Mouse (Mus musculus): ENCODE measurements around the gene Asxl1.
"Not testable (repeated sequence)": the region's sequence is repeated elsewhere in the genome, so short reads cannot be mapped to it uniquely, and the experiment has no call there.

Asxl1 gene

DNA sequence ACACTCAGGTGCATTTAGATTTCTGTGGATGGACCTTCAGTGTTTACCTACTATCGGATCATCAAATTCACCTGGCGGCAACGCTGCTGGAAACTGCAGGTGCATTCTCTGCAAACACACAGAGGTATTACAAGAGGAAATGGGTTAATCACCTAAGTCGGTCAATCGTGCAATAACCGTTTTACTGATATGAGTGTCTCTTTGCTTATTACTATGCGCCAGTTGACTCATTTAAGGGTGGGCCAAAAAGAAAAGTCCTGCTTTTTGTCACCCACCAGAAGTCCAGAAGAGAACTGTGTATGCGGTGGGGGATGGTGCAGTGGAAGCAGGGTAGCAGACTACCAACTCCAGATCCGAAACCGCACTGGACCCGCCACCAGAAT is 567 bp upstream of the Asxl1 start:
- DNase-seq (ENCODE audit: low spot score): peak; percentile 28

DNA sequence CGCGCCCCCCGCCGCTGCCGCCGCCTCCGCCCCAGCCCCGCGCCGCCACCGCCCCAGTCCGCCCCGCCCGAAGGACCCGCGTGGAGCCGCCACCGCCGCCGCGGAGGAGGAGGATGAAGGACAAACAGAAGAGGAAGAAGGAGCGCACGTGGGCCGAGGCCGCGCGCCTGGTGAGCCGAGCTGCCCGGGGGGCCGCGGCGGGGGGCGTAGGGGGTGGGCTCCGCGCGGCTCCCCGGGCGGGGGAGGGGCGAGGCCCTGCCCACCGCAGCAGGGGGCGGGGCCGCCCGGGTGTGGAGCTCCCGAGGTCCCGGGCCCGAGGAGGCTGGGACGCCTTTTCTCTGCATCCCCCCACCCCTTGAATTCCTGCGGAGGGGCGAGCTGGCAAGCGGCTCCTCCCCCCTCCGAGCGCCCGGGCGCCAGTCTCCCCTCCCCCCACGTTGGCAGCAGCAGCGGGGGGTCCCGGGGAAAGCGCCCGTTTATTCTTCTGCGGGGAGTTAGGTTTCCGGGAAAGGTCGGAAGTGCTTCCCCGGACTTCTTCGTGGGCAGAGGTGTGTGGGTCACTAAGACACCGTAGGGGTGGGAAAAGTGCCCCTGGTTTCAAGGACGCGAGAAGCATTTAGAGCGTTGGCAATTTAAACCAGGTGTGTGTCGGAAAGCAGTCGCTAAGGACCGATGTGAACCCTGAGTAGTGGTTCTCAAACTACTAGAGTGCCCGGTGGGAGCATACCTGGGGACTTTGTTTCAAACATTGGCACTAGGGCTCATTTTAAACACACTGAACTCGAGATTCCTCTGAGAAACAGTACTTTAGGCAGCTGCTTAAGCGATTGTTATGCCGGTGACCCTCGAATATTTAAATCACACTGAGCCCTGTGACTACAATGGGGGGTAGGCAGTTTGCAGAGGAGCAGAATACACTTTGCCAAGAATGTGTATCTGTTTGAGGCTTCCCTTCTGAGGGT is 873 bp downstream of the Asxl1 start:
- DNase-seq (ENCODE audit: low spot score): peak; percentile 46

DNA sequence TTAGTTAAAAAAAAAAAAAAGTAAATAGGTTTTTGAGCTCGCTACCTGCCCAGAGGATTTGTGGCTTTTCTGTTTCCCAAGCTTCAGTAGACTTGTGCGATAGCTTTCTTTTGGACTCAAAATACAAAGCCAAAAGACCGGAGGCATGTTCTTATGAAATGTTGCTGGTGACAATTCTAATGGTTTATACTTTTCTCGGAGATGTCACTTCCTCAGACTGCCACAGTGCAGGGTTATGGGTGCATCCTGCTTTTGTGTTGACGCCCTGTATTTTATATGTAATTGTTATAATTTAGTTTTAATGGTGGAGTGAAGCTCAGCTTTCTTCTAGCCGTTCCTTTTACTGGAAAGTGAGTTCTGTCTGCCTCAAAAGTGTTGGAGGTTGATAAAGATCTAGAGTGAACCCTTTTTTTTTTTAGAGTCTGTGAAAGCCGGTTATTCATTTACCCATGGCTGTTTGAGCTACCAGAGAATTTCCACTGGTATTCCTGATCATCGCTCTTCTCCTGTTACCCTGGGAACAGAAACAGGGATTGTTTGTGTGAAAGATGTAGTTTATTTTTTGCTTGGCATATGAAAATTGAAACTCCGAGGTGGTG is 1.7 kb downstream of the Asxl1 start:
- DNase-seq (ENCODE audit: low spot score): no peak

DNA sequence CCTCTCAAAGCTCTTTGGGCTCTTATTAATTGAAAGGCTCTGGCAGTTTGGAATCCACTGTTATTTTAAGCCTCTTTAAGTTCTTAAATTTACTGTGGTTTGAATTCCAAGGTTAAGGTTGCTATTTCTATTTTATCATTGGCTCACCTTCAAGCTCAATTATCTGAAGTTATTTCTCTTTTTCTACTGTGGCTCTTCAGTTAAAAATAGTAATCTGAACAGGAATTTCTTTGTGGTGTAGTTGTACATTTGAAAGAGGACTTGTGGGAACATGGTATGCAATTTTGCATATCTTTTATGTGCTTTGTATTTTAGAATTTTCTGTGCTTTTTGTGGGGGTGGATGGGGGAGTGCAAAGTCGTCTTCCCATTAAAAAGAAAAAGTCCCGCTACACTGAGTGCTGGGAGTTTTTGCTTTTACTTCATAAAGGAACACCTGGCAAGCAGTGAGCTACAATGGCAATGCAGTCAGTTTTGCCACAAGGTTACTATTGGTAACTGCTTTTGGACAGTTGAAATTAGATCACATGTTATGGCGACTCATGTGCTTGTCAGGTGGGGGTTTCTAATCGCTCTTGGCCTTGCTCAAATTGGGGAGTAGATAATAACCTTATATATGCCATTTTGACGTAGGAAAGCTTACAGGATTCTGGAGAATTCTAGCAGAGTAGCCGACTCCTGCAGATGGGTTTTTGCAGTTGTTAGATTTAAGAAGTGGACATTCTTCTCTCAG is 2.6 kb downstream of the Asxl1 start:
- no peak for DNase-seq (ENCODE audit: low spot score)

DNA sequence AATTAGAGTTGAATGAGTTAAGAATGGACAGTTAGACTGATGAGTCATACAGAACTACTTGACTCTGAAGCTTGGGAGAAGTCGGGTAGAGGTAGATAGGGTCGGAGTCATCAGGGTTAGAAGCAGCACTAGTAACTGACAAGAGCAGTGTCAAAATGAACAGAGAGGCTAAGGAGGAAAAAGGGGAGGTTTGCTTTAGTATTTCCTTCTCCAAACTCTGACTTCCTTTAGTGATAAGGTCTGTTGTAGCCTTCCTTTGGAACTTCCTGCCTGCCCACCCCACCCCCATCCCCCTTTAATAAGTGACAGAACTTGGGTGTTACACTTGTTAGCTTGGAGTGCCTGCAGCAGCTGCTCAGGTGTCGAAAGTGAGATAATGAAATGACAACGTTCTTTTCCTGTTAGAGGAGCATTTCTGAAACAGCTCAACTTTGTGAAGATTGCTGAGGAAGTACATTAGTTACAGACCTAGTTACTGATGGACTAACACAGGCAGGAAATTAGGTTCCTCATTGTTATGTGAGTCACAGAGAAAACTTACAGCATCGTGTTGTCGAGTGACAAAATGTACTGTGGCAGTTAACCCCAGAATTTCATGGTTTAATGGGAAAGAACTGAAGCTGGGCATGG is 5.0 kb downstream of the Asxl1 start:
- no peak for DNase-seq (ENCODE audit: low spot score)

DNA sequence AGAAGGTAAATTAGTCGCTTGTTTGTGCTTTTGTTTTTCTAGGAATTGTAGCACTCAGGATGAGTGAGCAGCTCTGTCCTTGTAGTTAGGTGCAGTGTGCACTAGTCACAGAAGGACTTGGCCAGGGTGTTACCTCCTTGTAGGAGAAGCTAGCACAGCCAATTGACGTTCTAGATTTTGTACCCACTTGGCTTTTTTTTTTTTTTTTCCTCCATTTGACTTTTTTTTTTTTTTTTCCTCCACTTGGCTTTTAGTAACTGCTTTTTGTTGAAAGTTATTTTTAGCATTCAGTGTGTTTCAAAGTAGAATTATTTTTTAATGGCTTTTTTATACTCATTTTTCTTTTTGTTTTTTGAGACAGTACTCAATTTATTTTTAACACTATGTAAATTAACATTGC is 9.0 kb downstream of the Asxl1 start:
- DNase-seq (ENCODE audit: low spot score): no peak

DNA sequence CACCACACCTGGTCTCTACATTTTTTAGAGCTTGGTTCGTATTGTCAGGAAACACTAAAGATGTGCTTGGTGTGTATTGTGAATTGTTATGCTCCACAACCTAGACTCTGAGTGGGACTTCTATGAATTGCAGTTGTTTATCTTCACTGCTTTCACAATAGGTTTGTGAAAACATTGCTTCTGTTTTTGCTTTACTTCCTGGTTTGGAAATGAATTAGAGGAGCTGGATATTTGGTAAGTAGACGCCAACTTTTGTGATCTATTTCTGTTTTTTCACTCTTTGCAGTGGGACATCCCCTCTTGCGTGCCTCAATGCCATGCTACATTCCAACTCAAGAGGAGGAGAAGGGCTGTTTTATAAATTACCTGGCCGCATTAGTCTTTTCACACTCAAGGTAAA is 11.2 kb downstream of the Asxl1 start:
- DNase-seq (ENCODE audit: low spot score): no peak

DNA sequence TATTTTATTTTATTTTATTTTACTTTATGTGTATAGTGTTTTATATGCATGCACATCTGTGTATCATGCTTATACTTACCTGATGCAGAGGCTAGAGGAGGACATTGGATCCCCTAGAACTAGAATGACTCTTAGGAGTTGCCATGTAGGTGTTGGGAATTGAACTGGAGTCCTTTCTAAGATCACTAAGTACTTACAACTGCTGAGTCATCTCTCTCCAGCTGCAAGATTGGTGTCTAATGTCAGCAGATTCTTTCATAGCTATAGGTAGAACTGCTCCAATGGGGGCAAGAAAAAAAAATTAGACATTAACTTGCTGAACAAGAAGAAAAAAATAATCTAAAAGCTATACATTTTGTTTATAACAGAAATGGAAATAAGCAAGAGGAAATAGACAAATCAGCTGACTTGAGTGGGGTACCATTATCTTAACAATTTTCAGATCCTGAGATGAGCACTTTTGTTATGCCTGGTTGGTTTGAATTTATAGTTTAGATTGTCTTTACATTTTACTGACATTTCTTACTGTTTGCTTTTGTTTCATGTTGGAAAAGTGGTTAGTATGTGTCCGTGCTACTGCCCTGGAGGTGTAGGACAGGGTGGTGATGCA is 15.6 kb downstream of the Asxl1 start:
- DNase-seq (ENCODE audit: low spot score): no peak

DNA sequence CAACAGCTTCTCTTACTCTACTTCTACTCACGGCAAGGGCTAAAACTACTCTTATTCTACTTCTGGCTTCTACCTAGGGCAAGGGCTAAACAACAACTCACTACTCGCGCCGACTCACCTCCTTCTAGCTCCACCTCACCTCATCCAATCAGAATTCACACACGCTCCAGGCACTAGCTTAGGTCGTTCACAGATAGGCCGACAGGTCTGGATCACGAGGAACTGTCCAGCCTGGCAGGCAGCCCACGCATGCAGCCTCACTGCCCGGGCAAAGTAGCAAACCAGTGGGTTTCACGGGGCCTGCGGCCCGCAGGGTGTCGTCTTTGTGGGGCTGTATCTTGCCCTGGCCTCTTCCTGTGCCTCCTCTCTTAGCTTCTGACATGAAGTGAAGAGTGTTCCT is 18.9 kb downstream of the Asxl1 start:
- not testable (repeated sequence) for DNase-seq (ENCODE audit: low spot score)

DNA sequence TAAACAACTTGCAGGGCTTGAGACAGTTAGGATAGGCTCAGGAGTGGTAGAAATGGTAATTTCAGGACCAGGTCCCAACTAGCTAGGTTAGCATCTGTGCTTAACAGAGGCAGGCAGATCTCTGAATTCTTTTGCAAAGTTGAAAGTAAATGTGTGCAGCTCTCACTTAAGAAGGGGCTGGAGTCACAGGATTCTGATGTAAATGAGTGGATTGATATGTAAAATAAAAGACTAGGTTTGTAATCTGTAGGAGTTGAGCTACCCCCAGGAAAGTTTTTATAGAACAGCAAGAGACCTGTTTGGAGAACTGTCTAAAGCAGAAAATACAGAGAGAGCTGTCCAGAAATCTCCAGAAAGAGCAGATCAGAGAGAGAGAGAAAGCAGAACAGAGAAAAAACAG is 25.2 kb downstream of the Asxl1 start:
- no peak for DNase-seq (ENCODE audit: low spot score)

DNA sequence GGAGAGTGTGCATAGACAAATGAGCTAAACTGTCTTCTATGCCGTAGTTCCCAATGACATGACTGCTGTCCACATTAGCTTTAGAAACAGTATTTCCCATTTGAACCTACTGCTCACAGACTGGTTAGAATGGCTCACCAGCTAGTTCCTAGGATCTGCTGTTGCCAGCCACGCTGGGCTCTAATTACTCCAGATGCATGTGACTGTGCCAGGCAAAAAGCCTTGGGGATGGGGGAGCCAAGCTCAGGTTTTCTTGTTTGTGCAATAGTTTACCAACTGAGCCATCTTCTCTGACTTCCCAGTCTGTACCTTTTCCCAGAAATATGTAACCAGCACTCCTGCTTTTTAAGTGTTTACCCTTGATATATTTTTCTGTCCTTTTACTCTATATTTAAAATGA is 29.8 kb downstream of the Asxl1 start:
- DNase-seq (ENCODE audit: low spot score): no peak

DNA sequence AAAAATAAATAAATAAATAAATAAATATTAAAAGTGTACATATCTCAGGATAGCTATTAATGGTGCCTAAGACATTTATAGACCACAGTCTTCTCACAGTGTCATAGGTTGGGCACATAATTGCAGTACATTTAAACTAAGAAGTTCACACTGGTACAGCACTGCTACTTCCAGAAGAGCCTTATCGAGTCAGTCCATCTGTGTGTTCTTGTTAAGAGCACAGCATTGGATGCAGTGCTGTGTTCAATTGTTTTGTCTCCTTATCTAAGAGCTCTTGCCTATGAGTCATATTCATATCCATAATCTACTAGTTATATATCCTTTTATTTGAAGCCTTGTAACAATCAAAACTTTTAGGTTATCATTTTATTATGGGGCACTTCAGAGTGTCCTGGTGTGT is 34.9 kb downstream of the Asxl1 start:
- no peak for DNase-seq (ENCODE audit: low spot score)

DNA sequence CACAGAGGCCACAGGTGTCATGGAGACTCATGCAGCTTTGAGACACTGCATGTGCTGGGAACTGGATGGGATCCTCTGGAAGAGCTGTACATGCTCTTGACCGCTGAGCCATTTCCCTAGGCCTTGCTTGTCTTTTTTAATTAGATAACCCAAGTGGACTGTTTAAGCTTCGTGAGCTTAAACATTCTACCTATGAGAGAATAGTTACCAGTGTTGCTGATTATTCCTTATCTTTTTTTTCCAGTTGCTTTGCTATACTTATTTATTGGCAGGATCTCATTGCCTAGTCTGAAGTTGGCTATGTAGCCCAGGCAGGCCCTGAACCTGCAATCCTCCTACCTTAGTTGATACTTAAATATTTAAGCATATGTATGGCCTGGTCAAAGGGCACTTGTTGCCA is 44.2 kb downstream of the Asxl1 start:
- no peak for DNase-seq (ENCODE audit: low spot score)

DNA sequence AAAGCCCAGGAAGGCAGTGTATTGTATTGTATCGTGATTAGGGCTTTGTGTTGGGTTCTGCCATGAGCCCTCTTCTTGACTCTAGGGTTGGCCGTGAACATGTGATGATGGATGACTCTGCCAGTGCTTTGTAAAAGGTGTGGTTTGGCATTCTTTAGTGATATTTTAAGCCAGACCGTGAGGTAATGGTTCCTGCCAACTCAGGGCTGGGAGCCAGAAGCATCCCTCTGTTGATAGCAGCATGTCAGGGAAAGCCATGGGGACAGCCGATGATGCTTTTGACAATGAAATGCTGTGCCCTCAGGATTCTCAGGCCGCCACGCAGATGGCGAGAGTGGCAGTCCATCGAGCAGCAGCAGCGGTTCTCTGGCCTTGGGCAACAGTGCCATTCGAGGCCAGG is 47.4 kb downstream of the Asxl1 start:
- DNase-seq (ENCODE audit: low spot score): no peak

DNA sequence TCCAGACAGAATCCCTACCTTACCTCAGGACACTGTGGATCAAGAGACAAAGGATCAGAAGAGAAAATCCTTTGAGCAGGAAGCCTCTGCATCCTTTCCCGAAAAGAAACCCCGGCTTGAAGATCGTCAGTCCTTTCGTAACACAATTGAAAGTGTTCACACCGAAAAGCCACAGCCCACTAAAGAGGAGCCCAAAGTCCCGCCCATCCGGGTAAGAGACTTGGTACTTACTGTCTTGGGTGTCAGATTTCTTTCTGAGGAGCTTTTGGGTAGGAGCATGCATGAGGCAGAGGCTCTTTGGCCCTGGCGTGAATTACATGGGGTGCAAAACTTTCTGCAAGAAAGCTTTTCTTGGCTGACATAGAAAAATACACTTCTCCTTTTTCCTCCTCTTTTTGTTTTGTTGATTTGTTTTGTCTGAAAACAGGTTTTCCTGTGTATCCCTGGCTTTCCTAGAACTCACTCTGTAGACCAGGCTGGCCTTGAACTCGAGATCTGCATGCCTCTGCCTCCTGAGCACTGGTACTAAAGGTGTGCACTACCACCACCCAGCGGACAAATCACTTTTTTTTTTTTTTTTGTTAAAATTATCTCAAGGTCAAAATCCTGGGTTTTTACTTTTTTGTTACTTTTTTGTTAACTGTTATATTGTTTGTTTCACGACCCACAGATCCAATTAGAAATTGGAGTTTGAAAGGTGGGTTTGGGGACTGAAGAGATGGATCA is 52.3 kb downstream of the Asxl1 start:
- no peak for DNase-seq (ENCODE audit: low spot score)

DNA sequence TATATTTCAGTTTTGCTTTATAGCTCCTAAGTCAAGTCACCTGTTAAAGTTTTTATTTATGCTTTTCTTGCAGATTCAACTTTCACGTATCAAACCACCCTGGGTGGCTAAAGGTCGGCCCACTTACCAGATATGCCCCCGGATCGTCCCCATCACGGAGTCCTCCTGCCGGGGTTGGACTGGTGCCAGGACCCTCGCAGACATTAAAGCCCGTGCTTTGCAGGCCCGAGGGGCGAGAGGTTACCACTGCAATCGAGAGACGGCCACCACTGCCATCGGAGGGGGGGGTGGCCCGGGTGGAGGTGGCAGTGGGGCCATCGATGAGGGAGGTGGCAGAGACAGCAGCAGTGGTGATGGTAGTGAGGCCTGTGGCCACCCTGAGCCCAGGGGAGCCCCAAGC is 53.5 kb downstream of the Asxl1 start:
- DNase-seq (ENCODE audit: low spot score): no peak

DNA sequence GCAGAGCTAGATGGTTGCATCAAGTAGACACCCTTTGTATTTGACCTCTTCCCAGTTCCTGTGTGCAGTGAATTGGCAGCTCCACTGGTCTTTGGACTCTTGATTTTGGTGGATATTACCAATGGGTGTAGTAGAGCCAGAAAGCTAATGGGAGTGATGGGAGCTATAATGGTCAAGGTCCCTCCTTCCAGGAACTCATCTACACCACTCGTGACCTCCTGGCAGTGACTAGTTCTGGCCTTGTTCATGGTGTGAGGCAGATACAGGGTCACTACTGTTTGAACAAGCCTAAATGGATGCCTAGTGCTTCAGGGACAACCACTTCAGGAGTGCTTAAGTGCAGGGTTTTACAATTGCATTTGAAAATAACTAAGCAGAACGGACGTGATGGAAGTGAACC is 58.4 kb downstream of the Asxl1 start:
- no peak for DNase-seq (ENCODE audit: low spot score)

DNA sequence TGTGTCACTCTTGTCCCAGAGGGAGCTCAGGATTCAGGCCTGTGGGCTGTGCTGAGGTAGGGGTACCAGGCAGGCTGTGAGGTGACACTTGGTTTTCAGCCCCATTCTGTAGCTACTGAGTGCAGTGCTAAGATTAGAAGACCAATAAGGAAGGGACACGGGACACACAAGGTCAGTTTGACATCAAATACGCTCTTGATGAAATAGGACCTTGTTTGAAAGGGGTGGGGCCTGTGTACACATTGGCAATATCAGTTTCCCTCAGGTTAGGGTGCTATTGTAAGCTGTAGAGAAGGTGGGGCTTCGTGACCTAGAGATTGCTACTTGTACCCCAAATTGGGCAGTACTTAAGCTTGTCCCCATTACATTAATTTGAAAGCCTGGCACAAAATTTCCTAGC is 59.3 kb downstream of the Asxl1 start:
- DNase-seq (ENCODE audit: low spot score): no peak

DNA sequence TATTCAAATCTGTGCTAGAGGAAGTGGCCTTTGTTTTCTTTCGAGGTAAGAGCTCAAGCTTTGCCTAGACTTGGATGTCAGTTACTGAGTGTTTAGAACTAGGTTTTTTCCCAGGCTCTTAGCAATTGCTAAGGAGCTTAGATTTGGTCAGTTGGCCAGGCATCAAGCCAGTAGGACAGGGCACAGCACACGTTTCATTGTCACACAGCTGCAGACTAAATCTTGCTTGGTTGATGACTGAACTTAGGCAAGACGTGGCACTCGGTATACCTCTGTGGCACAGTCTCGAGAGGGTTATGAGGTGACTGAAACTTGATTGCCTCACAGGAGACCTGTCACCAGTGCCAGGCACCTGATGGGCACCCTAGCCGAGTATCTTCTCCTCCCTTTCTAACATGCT is 61.3 kb downstream of the Asxl1 start:
- no peak for DNase-seq (ENCODE audit: low spot score)

DNA sequence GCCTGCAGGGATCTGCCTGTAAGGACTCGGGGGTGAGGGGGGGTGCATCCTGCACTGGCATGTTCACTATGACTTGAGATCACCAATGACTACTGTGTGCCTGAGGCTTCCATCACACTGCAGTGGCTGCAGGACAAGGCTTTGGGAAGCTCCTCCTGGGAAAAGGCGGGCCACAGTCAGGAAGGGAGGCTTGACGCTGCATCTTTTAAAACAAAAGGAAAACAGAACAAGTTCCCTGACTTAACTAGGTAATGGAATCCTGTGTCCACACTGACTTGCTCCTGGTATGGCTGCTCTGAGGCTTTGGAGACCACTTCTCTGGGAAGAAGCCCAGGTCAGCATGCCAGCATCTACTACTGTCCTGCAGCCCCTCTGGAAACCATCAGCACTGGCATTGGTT is 63.3 kb downstream of the Asxl1 start:
- DNase-seq (ENCODE audit: low spot score): no peak

DNA sequence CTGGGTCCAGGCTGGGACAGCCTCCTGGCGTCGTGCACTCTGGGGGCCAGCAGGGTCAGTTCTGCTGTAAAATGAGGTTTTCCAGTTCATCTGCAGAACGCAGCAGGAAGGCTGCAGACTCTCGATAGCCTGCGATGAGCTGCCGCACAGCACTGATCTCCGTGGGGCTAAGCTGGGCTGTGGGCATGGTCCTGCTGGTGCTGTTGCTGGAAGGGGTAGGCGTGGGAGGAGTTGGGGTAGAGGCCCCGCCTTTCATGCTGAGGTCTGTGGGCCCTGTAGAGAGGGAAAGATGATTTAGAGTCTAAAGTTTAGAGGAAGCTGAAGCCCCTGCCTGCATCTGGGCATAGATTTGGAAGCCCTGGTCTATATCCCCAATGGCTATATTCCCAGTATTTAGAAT is 65.9 kb downstream of the Asxl1 start:
- no peak for DNase-seq (ENCODE audit: low spot score)

DNA sequence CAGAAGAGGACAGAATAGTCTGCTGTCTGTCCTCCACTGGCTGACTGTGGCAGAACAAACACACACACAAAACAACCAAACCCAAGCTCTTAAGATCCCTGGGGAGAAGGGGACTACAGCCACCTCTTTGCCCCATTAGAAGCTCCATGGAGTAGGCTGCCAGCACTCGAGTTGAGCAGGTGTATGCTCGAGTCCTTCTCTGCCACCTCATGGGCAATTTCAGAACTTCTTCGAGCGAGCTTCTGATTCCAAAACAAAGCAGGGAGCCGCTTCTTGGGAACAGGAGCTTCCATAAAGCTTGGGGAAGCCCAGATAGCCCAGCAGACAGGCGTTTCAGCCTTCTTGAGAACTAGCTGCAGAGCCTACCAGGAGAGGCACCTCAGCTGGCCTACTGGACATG is 66.9 kb downstream of the Asxl1 start:
- no peak for DNase-seq (ENCODE audit: low spot score)

Data from layer of hippocampus, adult 11-12 months (tissue).